Mouse (Mus musculus) CD8-positive naive resting alpha-beta T cell, adult 2 months (primary cell): ENCODE data around the gene Ttll5.

Source experiments
- DNase-seq, 2 experiments: peaks; one replicate each; pipeline ENCODE4 v3.0.0; 2022; ENCODE audit warnings: low read depth in 2 of 2, low spot score in 2 of 2

Gene Ttll5

GRCm38 (mm10) chr12:85839371-85840000, 15.0 kb downstream of the Ttll5 start:
- peak; percentile 15 to 23 for DNase-seq

- no peak for DNase-seq
These were observed 23.9 kb downstream of the Ttll5 start for GRCm38 (mm10) chr12:85848164-85848958.

- DNase-seq, result no peak
These were observed 26.2 kb downstream of the Ttll5 start for GRCm38 (mm10) chr12:85850661-85851060.

- DNase-seq, result no peak
These were observed 29.4 kb downstream of the Ttll5 start for GRCm38 (mm10) chr12:85853836-85854235.

- no peak for DNase-seq
These were observed 29.8 kb downstream of the Ttll5 start for GRCm38 (mm10) chr12:85854271-85854670.

GRCm38 (mm10) chr12:85857300-85857699, 32.8 kb downstream of the Ttll5 start:
- DNase-seq, result no peak

- DNase-seq, result no peak
These were observed 34.7 kb downstream of the Ttll5 start for GRCm38 (mm10) chr12:85859111-85859510.

GRCm38 (mm10) chr12:85859511-85860189, 35.2 kb downstream of the Ttll5 start:
- no peak for DNase-seq

- no peak for DNase-seq
These were observed 38.1 kb downstream of the Ttll5 start for GRCm38 (mm10) chr12:85862514-85862913.

GRCm38 (mm10) chr12:85865526-85865925, 41.1 kb downstream of the Ttll5 start:
- DNase-seq, result no peak

- no peak for DNase-seq
These were observed 42.2 kb downstream of the Ttll5 start for GRCm38 (mm10) chr12:85866624-85867023.

GRCm38 (mm10) chr12:85867125-85867524, 42.7 kb downstream of the Ttll5 start:
- no peak for DNase-seq

- no peak for DNase-seq
These were observed 45.0 kb downstream of the Ttll5 start for GRCm38 (mm10) chr12:85869423-85869822.

- no peak for DNase-seq
These were observed 55.3 kb downstream of the Ttll5 start for GRCm38 (mm10) chr12:85879631-85880314.

- DNase-seq, result no peak
These were observed 60.6 kb downstream of the Ttll5 start for GRCm38 (mm10) chr12:85885024-85885423.

- DNase-seq, result no peak
These were observed 65.6 kb downstream of the Ttll5 start for GRCm38 (mm10) chr12:85890054-85890453.

GRCm38 (mm10) chr12:85903986-85904385, 79.5 kb downstream of the Ttll5 start:
- DNase-seq, result no peak

GRCm38 (mm10) chr12:85905666-85906065, 81.2 kb downstream of the Ttll5 start:
- DNase-seq, result no peak

- DNase-seq, result no peak
These were observed 83.4 kb downstream of the Ttll5 start for GRCm38 (mm10) chr12:85907896-85908295.

GRCm38 (mm10) chr12:85910811-85911210, 86.4 kb downstream of the Ttll5 start:
- no peak for DNase-seq

GRCm38 (mm10) chr12:85912712-85913504, 88.4 kb downstream of the Ttll5 start:
- DNase-seq, result no peak
